Mouse (Mus musculus): ENCODE data around the gene Brwd1. TPM values are rescaled to one million over a fixed set of nuclear protein-coding genes. Genes with fewer than 3 reads are reported as not detected.
A peak's percentile ranks its signal among the peaks of the same experiment; 100 is the strongest.

The Brwd1 gene
- polyA plus RNA-seq, 1 experiment, result 14.0 TPM

DNA sequence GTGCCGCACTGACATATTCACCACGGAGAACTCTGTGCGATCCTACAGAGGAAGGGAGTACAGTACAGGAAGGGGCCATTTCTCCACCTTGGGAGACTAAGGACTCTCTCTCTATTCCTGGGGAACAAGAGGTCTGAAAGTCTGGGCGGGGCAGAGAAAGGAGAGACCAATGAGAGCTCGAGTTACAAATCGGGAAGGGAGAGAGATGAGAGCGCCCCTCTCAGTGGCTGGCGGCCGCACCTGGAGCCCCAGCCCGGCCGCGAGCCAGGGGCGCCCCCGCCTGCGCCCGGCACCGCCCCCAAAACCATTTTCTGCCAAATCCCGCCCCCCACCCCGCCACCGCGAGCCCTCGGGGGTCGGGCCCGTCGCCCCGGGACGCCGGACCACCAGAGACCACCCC, 995 bp downstream of the Brwd1 start:
- Histone ChIP-seq H3K27ac (ENCODE audit: insufficient read depth, low read depth, low read length) (peak overlapping the region; percentile 67), H3K36me3 (ENCODE audit: control insufficient read depth, insufficient read depth, low read length) (peaks cover 14% of the 10 kb centered on the region), H3K4me1 (ENCODE audit: control insufficient read depth, insufficient read depth, insufficient read length, low read length) (peaks cover 14% of the 10 kb centered on the region; the same call in 1 of the 2 replicates), H3K4me3 (ENCODE audit: low read depth, low read length) (peak overlapping the region; percentile 85), H3K27me3 (ENCODE audit: control insufficient read depth, insufficient read depth, low read length) (no peaks in the 10 kb centered on the region)
- whole genome bisulfite sequencing, result under 1% methylated on average over 28 of the region's 28 CpGs
- TF ChIP-seq CTCF (IDR thresholded peaks at IDR 0.05; ENCODE audit: extremely low read depth, insufficient read length, insufficient replicate concordance, low read depth, low read length), result no peak
- TF ChIP-seq POLR2A (IDR thresholded peaks at IDR 0.05; ENCODE audit: low read depth, low read length), result no peak

DNA sequence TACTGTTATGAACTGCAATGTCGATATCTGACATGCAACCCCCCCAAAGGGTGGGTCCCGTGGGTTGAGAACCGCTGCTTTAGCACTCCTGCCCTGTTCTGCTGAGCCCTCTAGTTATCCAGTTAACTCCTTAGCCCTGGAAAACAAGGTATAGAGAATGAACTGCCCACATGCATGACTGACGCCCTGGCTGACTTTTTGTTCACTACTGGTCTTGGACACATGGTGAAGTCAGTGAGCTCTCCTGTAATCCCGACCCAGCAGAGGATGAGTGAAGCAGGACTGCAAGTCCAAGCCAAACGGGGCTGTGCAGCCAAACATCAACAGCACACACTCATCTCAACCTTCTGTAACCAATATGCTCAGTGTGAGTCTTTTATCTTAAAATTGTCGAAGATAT, 1.8 kb downstream of the Brwd1 start:
- H3K27ac ChIP-seq (ENCODE audit: insufficient read depth, low read depth, low read length), result no peak overlapping the region

DNA sequence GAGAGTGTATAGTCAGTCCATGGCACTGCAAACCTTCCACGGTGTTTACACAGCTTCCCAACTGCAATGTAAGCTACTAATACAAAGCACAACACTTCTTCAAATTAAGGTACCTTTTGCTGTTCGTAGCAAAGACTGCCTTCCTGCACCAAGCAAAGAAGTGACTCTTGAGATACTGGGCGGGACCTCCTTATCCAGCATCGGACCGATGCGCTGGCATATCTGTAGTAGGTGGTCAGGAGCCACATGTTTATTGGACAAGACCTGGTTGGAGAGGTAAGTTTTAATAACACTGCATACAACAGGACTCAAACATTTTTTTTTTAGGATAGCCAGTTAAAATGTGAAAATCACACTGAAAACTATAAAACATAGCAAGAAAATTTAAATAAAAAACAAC, 14.0 kb downstream of the Brwd1 start:
- Histone ChIP-seq H3K4me3 (ENCODE audit: low read depth, low read length) (no peak overlapping the region), H3K4me1 (ENCODE audit: control insufficient read depth, insufficient read depth, insufficient read length, low read length) (no peaks in the 10 kb centered on the region), H3K36me3 (ENCODE audit: control insufficient read depth, insufficient read depth, low read length) (peaks cover 61% of the 10 kb centered on the region), H3K27me3 (ENCODE audit: control insufficient read depth, insufficient read depth, low read length) (no peaks in the 10 kb centered on the region), H3K27ac (ENCODE audit: insufficient read depth, low read depth, low read length) (no peak overlapping the region)
- 93% methylated on average over 6 of the region's 6 CpGs for WGBS
- TF ChIP-seq POLR2A (IDR thresholded peaks at IDR 0.05; ENCODE audit: low read depth, low read length) (no peak), CTCF (IDR thresholded peaks at IDR 0.05; ENCODE audit: extremely low read depth, insufficient read length, insufficient replicate concordance, low read depth, low read length) (no peak)

More for the DNA sequence above, 1.8 kb downstream of the Brwd1 start:
- Histone ChIP-seq H3K27me3 (ENCODE audit: control insufficient read depth, insufficient read depth, low read length) (no peaks in the 10 kb centered on the region), H3K4me1 (ENCODE audit: control insufficient read depth, insufficient read depth, insufficient read length, low read length) (peaks cover 9% of the 10 kb centered on the region; the same call in 1 of the 2 replicates), H3K4me3 (ENCODE audit: low read depth, low read length) (no peak overlapping the region), H3K36me3 (ENCODE audit: control insufficient read depth, insufficient read depth, low read length) (peaks cover 21% of the 10 kb centered on the region)
- WGBS, result 77% methylated on average over 7 of the region's 7 CpGs
- no peak for TF ChIP-seq POLR2A (IDR thresholded peaks at IDR 0.05; ENCODE audit: low read depth, low read length)
- TF ChIP-seq CTCF (IDR thresholded peaks at IDR 0.05; ENCODE audit: extremely low read depth, insufficient read length, insufficient replicate concordance, low read depth, low read length), result no peak

DNA sequence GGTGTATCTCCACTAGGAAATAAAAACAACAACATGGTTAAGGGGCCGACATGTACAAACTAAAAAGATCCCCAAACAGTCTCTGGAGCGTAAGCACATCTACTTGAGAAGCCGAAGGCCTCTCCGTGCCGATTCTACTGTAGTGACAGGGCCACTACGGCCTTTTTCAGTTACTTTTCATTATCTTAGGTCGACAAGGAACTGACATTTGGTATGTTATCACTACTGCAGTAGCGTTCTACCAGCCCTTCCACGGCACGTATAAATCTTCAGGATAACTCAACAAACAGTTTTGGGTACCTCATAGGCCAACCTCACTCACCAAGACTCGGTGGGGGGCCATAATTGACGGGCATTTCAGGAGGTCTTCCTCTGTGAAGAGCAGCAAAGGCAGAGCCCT, 16.2 kb downstream of the Brwd1 start:
- 92% methylated on average over 12 of the region's 12 CpGs for WGBS
- no peak for TF ChIP-seq CTCF (IDR thresholded peaks at IDR 0.05; ENCODE audit: extremely low read depth, insufficient read length, insufficient replicate concordance, low read depth, low read length)
- no peak for TF ChIP-seq POLR2A (IDR thresholded peaks at IDR 0.05; ENCODE audit: low read depth, low read length)
- Histone ChIP-seq H3K4me3 (ENCODE audit: low read depth, low read length) (no peak overlapping the region), H3K27ac (ENCODE audit: insufficient read depth, low read depth, low read length) (no peak overlapping the region), H3K27me3 (ENCODE audit: control insufficient read depth, insufficient read depth, low read length) (no peaks in the 10 kb centered on the region), H3K36me3 (ENCODE audit: control insufficient read depth, insufficient read depth, low read length) (peaks cover 68% of the 10 kb centered on the region), H3K4me1 (ENCODE audit: control insufficient read depth, insufficient read depth, insufficient read length, low read length) (no peaks in the 10 kb centered on the region)

DNA sequence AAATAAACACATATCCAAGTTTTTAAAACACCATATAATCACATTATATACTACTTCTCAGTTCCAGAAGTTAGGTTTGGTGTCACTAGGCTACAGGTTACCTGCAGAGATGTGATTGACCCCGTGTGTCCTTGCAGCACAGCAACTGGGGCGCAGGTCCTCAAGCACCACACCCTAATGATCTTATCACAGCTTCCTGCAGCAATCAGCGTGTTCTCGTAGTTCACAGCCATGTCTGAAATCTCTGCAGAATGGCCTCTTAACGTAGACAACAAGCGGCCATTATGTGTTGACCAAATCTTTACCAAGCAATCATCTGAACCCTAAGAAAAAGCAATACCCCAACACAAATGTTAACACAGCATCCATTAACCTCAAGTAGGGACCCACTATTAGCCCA, 17.7 kb downstream of the Brwd1 start:
- Histone ChIP-seq H3K27ac (ENCODE audit: insufficient read depth, low read depth, low read length) (no peak overlapping the region), H3K36me3 (ENCODE audit: control insufficient read depth, insufficient read depth, low read length) (peaks cover 73% of the 10 kb centered on the region), H3K4me1 (ENCODE audit: control insufficient read depth, insufficient read depth, insufficient read length, low read length) (no peaks in the 10 kb centered on the region), H3K27me3 (ENCODE audit: control insufficient read depth, insufficient read depth, low read length) (no peaks in the 10 kb centered on the region), H3K4me3 (ENCODE audit: low read depth, low read length) (no peak overlapping the region)
- TF ChIP-seq POLR2A (IDR thresholded peaks at IDR 0.05; ENCODE audit: low read depth, low read length) (no peak), CTCF (IDR thresholded peaks at IDR 0.05; ENCODE audit: extremely low read depth, insufficient read length, insufficient replicate concordance, low read depth, low read length) (no peak)
- WGBS, result 61% methylated on average over 6 of the region's 6 CpGs

DNA sequence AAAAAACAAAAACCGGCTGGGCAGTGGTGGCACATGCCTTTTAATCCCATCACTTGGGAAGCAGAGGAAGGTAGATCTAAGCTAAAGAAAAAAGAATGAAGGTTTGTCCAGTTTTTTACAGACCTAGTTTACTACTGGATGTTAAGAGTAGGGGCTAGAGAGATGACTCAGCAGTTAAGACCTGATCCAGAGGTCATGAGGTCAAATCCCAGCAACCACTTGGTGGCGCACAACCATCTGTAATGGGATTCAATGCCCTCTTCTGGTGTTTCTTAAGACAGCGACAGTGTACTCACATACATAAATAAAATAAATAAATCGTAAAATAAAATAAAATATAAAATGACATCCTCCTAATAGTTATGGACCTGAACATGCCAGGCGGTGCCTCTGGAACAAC, 38.2 kb downstream of the Brwd1 start:
- 70% methylated on average over 5 of the region's 5 CpGs for WGBS
- Histone ChIP-seq H3K27me3 (ENCODE audit: control insufficient read depth, insufficient read depth, low read length) (no peaks in the 10 kb centered on the region), H3K4me1 (ENCODE audit: control insufficient read depth, insufficient read depth, insufficient read length, low read length) (peaks cover 3% of the 10 kb centered on the region; the same call in 1 of the 2 replicates), H3K4me3 (ENCODE audit: low read depth, low read length) (no peak overlapping the region), H3K27ac (ENCODE audit: insufficient read depth, low read depth, low read length) (no peak overlapping the region), H3K36me3 (ENCODE audit: control insufficient read depth, insufficient read depth, low read length) (peaks cover 76% of the 10 kb centered on the region)
- TF ChIP-seq POLR2A (IDR thresholded peaks at IDR 0.05; ENCODE audit: low read depth, low read length), result no peak
- TF ChIP-seq CTCF (IDR thresholded peaks at IDR 0.05; ENCODE audit: extremely low read depth, insufficient read length, insufficient replicate concordance, low read depth, low read length), result no peak

DNA sequence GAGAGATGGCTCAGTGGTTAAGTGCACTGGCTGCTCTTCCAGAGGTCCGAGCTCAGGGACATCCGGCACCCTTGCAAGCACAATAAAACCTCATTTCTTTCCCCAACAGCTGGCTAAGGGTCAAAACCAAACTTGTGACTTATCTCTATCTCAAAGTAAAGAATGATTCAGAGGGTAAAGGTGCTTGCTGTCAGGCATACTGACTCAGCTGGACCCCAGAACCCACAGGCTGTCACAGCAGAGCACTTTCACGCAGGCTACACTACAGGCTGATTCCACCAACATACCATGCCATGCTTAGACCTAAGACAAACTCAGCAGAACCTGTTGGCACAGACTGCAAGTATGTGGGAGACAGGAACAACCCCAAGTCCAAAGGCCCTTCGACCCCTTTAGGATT, 41.6 kb downstream of the Brwd1 start:
- TF ChIP-seq POLR2A (IDR thresholded peaks at IDR 0.05; ENCODE audit: low read depth, low read length) (no peak), CTCF (IDR thresholded peaks at IDR 0.05; ENCODE audit: extremely low read depth, insufficient read length, insufficient replicate concordance, low read depth, low read length) (no peak)
- no peaks in the 10 kb centered on the region for H3K27me3 ChIP-seq (ENCODE audit: control insufficient read depth, insufficient read depth, low read length)
- H3K4me1 ChIP-seq (ENCODE audit: control insufficient read depth, insufficient read depth, insufficient read length, low read length), result peaks cover 3% of the 10 kb centered on the region; the same call in 1 of the 2 replicates
- 65% methylated on average over 4 of the region's 4 CpGs for WGBS
- H3K4me3 ChIP-seq (ENCODE audit: low read depth, low read length), result no peak overlapping the region
- no peak overlapping the region for H3K27ac ChIP-seq (ENCODE audit: insufficient read depth, low read depth, low read length)
- H3K36me3 ChIP-seq (ENCODE audit: control insufficient read depth, insufficient read depth, low read length), result peaks cover 81% of the 10 kb centered on the region

Measured in small intestine, adult 2 months (tissue).